Mouse (Mus musculus) neural tube, embryonic 11.5 days (tissue): ENCODE measurements around the gene Gm20738. TPM values are rescaled to one million over a fixed set of nuclear protein-coding genes. Genes with fewer than 3 reads are reported as not detected.
"Not testable (repeated sequence)": the region's sequence is repeated elsewhere in the genome, so short reads cannot be mapped to it uniquely, and the experiment has no call there.

Source experiments
- ATAC-seq: fragments of 200-750 bp; cut with Nextera tagmentation; 2 replicates; pipeline ENCODE4 v1.8.0; 2017; ENCODE audit warnings: moderate number of reproducible peaks, mild to moderate bottlenecking, moderate TSS enrichment, moderate library complexity; ENCODE audit not compliant: insufficient read depth, low FRiP score, low TSS enrichment
- DNase-seq: peaks from one replicate; pipeline ENCODE4 v3.0.0-alpha.2; 2015; ENCODE audit warnings: low spot score
- H3K27ac ChIP-seq: fragments of 300-500 bp; sonication (generic); 2 replicates; pipeline ENCODE4 v1.5.1; 2014; ENCODE audit warnings: low read depth, mild to moderate bottlenecking, low read length
- H3K27me3 ChIP-seq: fragments of 300-500 bp; sonication (generic); 2 replicates; pipeline ENCODE4 v1.6.1; 2014; ENCODE audit warnings: mild to moderate bottlenecking, low read length, mixed read lengths; ENCODE audit not compliant: control insufficient read depth, insufficient read depth
- H3K36me3 ChIP-seq: fragments of 300-500 bp; sonication (generic); 2 replicates; pipeline ENCODE4 v1.6.1; 2014; ENCODE audit warnings: mild to moderate bottlenecking, low read length, moderate library complexity, mixed read lengths; ENCODE audit not compliant: control insufficient read depth, insufficient read depth
- H3K4me1 ChIP-seq: fragments of 300-500 bp; sonication (generic); 2 replicates; pipeline ENCODE4 v1.6.1; 2014; ENCODE audit warnings: low read length, mixed read lengths; ENCODE audit not compliant: control insufficient read depth, insufficient read depth
- H3K4me2 ChIP-seq: fragments of 300-500 bp; sonication (generic); 2 replicates; pipeline ENCODE4 v1.6.1; 2014; ENCODE audit warnings: low read depth, mild to moderate bottlenecking, moderate library complexity
- H3K4me3 ChIP-seq: fragments of 300-500 bp; sonication (generic); 2 replicates; pipeline ENCODE4 v1.5.1; 2014; ENCODE audit warnings: low read depth, low read length
- H3K9ac ChIP-seq: fragments of 300-500 bp; sonication (generic); 2 replicates; pipeline ENCODE4 v1.6.1; 2014; ENCODE audit warnings: mild to moderate bottlenecking, low read length
- H3K9me3 ChIP-seq: fragments of 300-500 bp; sonication (generic); 2 replicates; pipeline ENCODE4 v1.6.1; 2016; ENCODE audit warnings: low read length; ENCODE audit not compliant: control insufficient read depth
- WGBS: fragments of 180-500 bp; shearing (Covaris S2); extraction: QIAGEN DNeasy Blood & Tissue Kit; methylation state at CpG from one replicate; pipeline ENCODE4 v1.1.7; 2014; 5-methylcytosine and 5-hydroxymethylcytosine counted together
- polyA plus RNA-seq: library from polyadenylated mRNA; unstranded; fragments of >200 nt; fragmentation: Nextera tagmentation; extraction: Ambion mirVana; gene quantifications from 2 replicates; pipeline ENCODE4 v1.2.1, GENCODE M21; 2014

Gene Gm20738
- polyA plus RNA-seq: not detected in 2 replicates

- 69% methylated on average over 2 of the region's 4 CpGs for WGBS
Measured at GRCm38 (mm10) chrY:37957511-37957910, at the start of gene Gm20738. Gene Gm20738 (plus strand): TSS chrY:37957811.

More at GRCm38 (mm10) chrY:37957511-37957910, at the start of gene Gm20738:
- not testable (repeated sequence) for H3K36me3 ChIP-seq, H3K27me3 ChIP-seq, H3K9me3 ChIP-seq, H3K27ac ChIP-seq, ATAC-seq, H3K4me3 ChIP-seq, H3K9ac ChIP-seq, DNase-seq, H3K4me1 ChIP-seq, H3K4me2 ChIP-seq
